Mouse (Mus musculus) small intestine, adult 2 months (tissue): Measurements from ENCODE around the gene Cdon.

ENCODE experiments used
- CTCF ChIP-seq: fragments of 200-500 bp; IDR thresholded peaks from 2 replicates; pipeline ENCODE4 v1.5.1; 2012; ENCODE audit warnings: low read depth, mild to moderate bottlenecking, control low read depth, inconsistent platforms, low read length, moderate library complexity, mixed read lengths; ENCODE audit not compliant: insufficient replicate concordance, insufficient read length; ENCODE audit errors: extremely low read depth
- POLR2A ChIP-seq: fragments of 200-500 bp; IDR thresholded peaks from 2 replicates; pipeline ENCODE4 v1.6.1; 2012; ENCODE audit warnings: low read depth, mild to moderate bottlenecking, control low read depth, inconsistent platforms, low read length, moderate library complexity

GRCm38 (mm10) chr9:35422405-35422941 is 1.5 kb downstream of the Cdon start:
- TF ChIP-seq POLR2A (no peak), CTCF (no peak)
